Mouse (Mus musculus) spleen, embryonic (tissue): ENCODE results near the gene Cyb5r3.

Experiments used
- CTCF ChIA-PET: fragments of 350-600 bp; sonication (Branson Sonifier 250); formaldehyde crosslinking; loops from one replicate; lab custom pipeline; 2022; lab: Charles Lee

Gene Cyb5r3

DNA sequence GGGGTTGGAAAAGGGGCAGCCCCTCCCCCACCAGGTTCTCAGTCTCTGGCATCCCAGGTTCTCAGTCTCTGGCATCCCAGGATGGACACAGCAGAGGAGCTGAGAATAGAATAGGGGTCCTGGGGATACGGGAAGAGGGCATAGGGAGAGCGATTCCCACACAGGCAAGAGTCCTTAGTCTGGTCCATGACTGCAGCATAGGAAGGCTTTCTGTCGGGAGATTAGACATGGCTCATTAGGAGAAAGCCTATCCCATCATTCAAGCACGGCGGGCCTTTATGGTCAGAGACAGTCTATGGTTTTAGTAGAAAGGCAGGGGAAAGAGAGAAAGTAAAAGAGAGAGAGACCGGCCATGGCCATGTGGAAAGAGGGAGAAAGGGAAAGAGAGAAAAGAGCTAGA, 64.6 kb downstream of the Cyb5r3 start:
- CTCF ChIA-PET, result no interaction called here

DNA sequence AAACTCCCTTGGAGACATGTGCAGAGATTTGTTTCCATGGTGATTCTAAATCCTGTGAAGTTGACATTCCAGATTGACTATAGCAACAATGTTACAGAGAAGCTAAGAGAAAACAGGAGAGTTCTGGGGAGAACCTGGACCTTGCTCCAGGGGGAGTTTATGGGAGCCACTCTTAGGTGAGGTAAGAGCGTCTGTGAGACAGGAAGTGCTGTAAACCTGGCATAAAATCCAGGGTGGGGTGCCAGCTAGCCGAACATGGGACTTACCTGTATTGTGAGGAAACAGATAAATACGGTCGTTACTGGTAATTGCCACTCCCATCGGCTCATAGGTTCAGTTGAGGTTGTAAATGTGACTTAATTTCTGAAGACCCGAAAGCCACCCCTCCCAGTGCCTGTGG, 66.0 kb downstream of the Cyb5r3 start:
- CTCF ChIA-PET, result no interaction called here
